Mouse (Mus musculus) olfactory bulb, adult 2 months (tissue): ENCODE results near the gene Wtap. TPM values are rescaled to one million over a fixed set of nuclear protein-coding genes. Genes with fewer than 3 reads are reported as not detected.
"Not testable (repeated sequence)": the region's sequence is repeated elsewhere in the genome, so short reads cannot be mapped to it uniquely, and the experiment has no call there.

Source experiments
- H3K27ac ChIP-seq: fragments of 200-500 bp; 2 replicates; pipeline ENCODE4 v1.5.1; 2012; ENCODE audit warnings: low read depth, low read length; ENCODE audit not compliant: insufficient read depth
- H3K4me1 ChIP-seq: fragments of 200-500 bp; 2 replicates; pipeline ENCODE4 v1.6.1; 2012; ENCODE audit warnings: low read length; ENCODE audit not compliant: control insufficient read depth, insufficient read depth
- H3K4me3 ChIP-seq: fragments of 200-500 bp; 2 replicates; pipeline ENCODE4 v1.5.1; 2012; ENCODE audit warnings: mild to moderate bottlenecking, low read depth, low read length, moderate library complexity; ENCODE audit not compliant: insufficient read depth
- CTCF ChIP-seq: fragments of 200-500 bp; IDR thresholded peaks from 2 replicates; pipeline ENCODE4 v1.5.1; 2012; ENCODE audit warnings: low read depth, mild to moderate bottlenecking, low read length, moderate library complexity; ENCODE audit not compliant: insufficient read depth
- POLR2A ChIP-seq: fragments of 200-500 bp; IDR thresholded peaks from 2 replicates; pipeline ENCODE4 v1.6.1; 2012; ENCODE audit warnings: mild to moderate bottlenecking, low read depth, low read length, moderate library complexity; ENCODE audit not compliant: insufficient read depth
- WGBS: fragments of 180-500 bp; shearing (Covaris S2); methylation state at CpG from one replicate; pipeline ENCODE4 v1.1.7; 2018; 5-methylcytosine and 5-hydroxymethylcytosine counted together
- polyA plus RNA-seq: library from polyadenylated mRNA; stranded (reverse); fragments of >200 nt; gene quantifications from 2 replicates; pipeline ENCODE4 v1.2.4, GENCODE M21; 2012; ENCODE audit warnings: low replicate concordance; ENCODE audit not compliant: missing spikeins, insufficient read depth, insufficient read length

Wtap gene
- polyA plus RNA-seq, result not detected in 2 replicates

DNA sequence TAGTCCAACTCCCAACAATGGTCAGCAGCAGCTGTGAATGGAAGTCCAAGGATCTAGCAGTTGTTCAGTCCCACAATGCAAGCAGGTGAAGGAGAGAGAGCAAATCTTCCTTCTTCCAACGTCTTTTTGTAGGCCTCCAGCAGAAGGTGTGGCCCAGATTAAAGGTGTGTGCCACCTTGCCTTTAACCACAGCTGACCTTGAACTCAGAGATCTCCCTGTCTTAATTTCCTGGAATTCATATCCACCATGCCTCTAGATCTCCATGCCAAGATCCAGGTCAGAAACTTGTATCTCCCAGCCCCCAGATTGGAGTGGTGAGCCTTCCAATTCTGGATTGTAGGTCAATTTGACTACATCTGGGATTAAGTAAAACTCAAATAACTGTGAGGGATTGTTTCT lies at the start of gene Wtap:
TSS of gene Wtap (minus strand) at position 101 of the 400 bp plus-strand sequence.
- H3K4me1 ChIP-seq, result 0 out of 2 replicates have a peak, but pooled peaks cover 3% of the 10 kb centered on the region
- no peak within 1 kb of the TSS for H3K4me3 ChIP-seq
- 85% methylated on average over 1 of the region's 1 CpGs for WGBS
- no peak within 1 kb of the TSS for H3K27ac ChIP-seq
- no peak for TF ChIP-seq POLR2A
- no peak for TF ChIP-seq CTCF

DNA sequence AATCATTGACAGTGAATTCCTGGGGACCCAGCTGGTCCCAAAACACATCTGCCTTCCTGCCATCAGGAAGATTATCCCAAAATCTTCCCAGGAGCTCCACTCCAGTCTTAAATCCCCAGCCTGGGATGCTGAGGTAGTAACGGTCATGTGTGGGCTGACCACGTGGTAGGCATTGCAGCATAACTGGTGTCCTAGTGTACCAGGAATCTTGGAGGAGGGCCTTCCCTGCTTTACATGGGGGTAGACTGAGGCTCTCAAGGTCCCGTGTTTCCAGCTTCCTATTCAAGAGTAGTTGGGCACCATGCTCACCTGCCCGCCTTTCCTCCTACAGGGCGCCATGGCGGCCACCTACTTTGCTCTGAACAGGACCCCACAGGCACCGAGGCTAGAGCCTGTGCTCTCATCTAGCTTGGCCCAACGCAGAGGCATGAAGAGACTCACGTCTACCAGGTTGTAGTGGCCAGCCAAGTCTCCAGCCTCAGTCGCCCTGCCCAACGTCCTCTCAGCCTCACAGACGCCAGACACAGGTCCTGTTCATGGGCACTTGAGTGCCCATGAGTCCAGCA lies 42.7 kb upstream of the Wtap start:
- H3K4me3 ChIP-seq, H3K4me1 ChIP-seq, H3K27ac ChIP-seq: not testable (repeated sequence)
- 84% methylated on average over 4 of the region's 12 CpGs for WGBS

DNA sequence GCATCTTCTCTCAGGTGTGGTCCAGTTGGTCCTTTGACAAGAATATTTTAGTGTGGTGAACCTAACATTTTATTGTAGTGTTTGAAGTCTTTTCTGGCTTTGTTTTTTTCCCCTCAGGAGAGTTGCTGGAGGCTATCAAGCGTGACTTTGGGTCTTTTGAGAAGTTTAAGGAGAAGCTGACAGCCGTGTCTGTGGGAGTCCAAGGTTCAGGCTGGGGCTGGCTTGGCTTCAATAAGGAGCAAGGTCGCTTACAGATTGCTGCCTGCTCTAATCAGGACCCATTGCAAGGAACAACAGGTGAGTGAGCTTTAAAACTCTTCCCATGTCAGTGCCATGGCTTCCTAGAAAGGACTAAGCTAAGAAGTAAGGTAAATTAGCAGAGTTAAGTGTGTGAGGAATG lies 19.3 kb upstream of the Wtap start:
- 69% methylated on average over 3 of the region's 3 CpGs for WGBS
- TF ChIP-seq POLR2A (no peak), CTCF (no peak)
- no peak overlapping the region for H3K4me3 ChIP-seq
- H3K4me1 ChIP-seq, result peaks cover 4% of the 10 kb centered on the region; the same call in 1 of the 2 replicates
- H3K27ac ChIP-seq, result no peak overlapping the region

DNA sequence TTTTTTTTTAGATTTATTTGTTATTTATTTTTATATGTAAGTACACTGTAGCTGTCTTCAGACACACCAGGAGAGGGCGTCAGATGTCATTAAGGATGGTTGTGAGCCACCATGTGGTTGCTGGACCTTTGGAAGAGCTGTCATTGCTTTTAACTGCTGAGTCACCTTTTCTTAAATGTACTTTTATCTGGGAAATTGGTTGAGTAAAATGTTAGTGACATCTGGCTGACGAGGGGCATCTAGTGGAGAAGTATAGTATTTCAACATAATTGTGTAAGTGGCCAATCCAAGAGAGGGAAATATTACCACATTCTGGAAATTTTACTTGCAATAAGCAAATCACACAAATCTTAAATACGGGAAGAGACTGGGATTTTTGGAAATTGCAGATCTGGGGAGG lies 15.9 kb upstream of the Wtap start:
- TF ChIP-seq CTCF, result no peak
- no peak for TF ChIP-seq POLR2A
- H3K4me3 ChIP-seq, result no peak overlapping the region
- no peak overlapping the region for H3K27ac ChIP-seq
- H3K4me1 ChIP-seq, result peaks cover 6% of the 10 kb centered on the region; the same call in 1 of the 2 replicates
- 20% methylated on average over 3 of the region's 3 CpGs for WGBS

DNA sequence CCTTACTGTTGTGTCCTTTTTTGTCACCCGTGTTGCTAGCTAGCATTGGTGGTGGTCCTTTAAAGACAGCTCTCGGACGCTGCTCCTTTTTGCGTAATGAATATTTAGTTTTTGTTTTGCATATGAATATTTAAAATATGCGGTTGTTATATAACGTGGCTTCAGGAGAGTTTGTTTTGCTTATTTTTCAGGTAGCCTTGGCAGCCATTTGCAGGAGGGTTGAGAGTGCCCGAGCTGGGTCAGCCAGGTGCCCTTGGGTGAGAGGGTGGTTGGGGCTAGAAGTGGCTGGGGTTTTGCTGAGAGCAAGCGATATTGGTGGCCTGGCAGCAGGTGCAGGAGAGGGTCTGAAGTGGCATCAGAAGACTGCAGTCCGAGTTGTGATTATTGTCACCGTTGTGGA lies 14.6 kb upstream of the Wtap start:
- 1% methylated on average over 10 of the region's 10 CpGs for WGBS
- H3K4me3 ChIP-seq, result peak overlapping the region; percentile 85
- H3K27ac ChIP-seq, result peak overlapping the region; percentile 83; the same call in 1 of the 2 replicates
- TF ChIP-seq POLR2A, result no peak
- no peak for TF ChIP-seq CTCF
- H3K4me1 ChIP-seq, result peaks cover 2% of the 10 kb centered on the region; the same call in 1 of the 2 replicates

DNA sequence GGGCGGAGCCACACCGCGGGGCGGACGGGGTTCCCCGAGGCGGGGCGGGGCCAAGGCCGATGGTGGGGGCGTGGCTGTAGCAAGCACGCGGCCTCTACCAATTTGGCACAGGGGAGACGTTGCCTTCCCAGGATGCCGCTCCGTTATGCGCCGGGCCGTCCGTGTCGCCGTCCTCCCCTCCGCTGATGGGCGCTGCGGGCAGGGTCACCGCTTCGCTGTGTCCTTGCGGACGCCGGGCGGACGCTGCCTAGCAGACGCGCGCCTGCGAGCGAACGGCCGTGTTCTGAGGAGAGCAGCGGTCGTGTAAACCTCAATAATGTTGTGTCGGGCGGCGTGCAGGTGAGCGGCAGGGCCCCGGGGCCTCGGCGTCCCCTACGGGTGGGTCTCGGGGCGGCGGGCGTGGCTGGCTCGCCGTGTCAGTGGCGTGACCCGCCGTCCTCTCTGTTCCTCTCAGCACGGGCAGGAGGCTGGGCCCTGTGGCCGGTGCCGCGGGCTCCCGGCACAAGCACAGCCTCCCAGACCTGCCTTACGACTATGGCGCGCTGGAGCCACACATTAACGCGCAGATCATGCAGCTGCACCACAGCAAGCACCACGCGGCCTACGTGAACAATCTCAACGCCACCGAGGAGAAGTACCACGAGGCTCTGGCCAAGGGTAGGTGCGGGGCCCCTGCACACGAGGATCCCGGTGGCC lies 13.9 kb upstream of the Wtap start:
- WGBS, result under 1% methylated on average over 76 of the region's 76 CpGs
- TF ChIP-seq POLR2A (peak; percentile 96), CTCF (no peak)
- peaks cover 2% of the 10 kb centered on the region; the same call in 1 of the 2 replicates for H3K4me1 ChIP-seq
- peak overlapping the region; percentile 83 for H3K27ac ChIP-seq
- H3K4me3 ChIP-seq, result peak overlapping the region; percentile 85

DNA sequence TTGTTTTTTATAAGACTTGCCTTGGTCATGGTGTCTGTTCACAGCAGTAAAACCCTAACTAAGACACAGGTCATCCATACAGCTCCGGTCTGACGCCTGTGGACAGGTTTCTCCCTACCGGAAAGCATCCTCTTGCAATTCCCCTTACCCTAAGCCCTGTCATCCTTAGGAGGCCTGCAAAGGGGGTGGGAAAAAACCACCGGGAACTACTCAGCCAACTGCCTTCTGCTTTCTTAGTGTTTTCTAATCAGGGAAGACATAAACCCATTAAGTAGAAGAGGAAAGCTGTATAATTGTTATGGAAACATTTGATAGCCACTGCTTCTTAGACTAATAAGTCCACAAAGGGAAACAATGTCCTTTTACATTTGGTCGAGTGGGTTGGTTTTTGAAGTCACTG lies 13.0 kb upstream of the Wtap start:
- peak overlapping the region; percentile 85; the same call in 1 of the 2 replicates for H3K4me3 ChIP-seq
- peak overlapping the region; percentile 76; the same call in 1 of the 2 replicates for H3K27ac ChIP-seq

DNA sequence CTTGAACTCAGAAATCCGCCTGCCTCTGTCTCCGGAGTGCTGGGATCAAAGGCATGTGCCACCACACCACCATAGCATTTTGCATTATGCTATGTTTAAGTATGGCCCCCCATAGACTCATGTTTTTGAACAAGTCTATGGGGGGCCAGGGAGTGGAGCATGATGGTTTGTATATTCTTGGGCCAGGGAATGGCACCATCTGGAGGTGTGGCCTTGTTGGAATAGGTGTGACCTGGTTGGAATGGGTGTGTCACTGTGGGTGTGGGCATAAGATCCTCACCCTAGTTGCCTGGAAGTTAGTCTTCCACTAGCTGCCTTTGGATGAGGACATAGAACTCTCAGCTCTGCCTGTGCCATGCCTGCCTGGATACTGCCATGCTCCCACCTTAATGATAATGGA lies 12.6 kb upstream of the Wtap start, which contains the start of gene Sod2:
TSS of gene Sod2 (plus strand) at position 301 of the 400 bp plus-strand sequence.
- H3K27ac ChIP-seq, result peak within 1 kb of the TSS; percentile 76
- H3K4me3 ChIP-seq, result peak within 1 kb of the TSS; percentile 85
- whole genome bisulfite sequencing, result 100% methylated on average over 2 of the region's 2 CpGs
- H3K4me1 ChIP-seq, result not testable (repeated sequence)

More for the DNA sequence above, 13.0 kb upstream of the Wtap start:
- no peak for TF ChIP-seq POLR2A
- no peak for TF ChIP-seq CTCF
- peaks cover 2% of the 10 kb centered on the region; the same call in 1 of the 2 replicates for H3K4me1 ChIP-seq
- 46% methylated on average over 5 of the region's 5 CpGs for WGBS

DNA sequence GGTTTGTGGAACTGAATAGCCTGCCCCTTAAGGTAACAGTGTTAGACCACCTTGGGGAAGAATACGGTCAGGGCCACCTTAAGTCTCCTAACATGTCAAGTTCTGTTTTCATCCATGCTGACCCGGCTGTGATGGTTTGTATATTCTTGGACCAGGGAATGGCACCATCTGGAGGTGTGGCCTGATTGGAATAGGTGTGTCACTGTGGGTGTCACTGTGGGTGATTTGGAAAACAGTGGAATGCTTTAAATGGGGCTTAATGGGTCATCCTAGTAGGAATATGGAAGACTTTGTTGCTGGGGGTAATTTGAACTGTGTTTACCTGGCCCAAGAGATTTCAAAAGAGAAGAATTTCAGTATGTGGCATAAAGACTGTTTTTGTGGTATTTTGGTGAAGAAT lies 10.5 kb upstream of the Wtap start:
- 84% methylated on average over 2 of the region's 2 CpGs for WGBS
- not testable (repeated sequence) for H3K4me1 ChIP-seq, H3K4me3 ChIP-seq, H3K27ac ChIP-seq

DNA sequence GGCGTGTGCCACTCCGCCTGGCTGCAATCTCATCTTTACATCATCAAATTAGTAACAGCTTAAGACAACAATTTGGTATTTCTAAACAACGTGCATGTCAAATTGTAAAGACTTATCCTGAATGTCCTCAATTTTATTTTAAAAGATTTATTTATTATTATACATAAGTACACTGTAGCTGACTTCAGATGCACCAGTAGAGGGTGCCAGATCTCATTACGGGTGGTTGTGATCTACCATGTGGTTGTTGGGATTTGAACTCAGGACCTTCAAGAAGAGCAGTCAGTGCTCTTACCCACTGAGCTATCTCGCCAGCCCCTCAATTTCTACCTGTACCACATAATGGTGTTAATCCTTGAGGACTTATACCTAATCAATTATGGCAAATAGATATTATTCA lies 8.3 kb upstream of the Wtap start:
- not testable (repeated sequence) for H3K4me1 ChIP-seq, H3K4me3 ChIP-seq, H3K27ac ChIP-seq
- WGBS, result 96% methylated on average over 5 of the region's 5 CpGs
